Mouse (Mus musculus): ENCODE results near the gene Rnps1. TPM values are rescaled to one million over a fixed set of nuclear protein-coding genes. Genes with fewer than 3 reads are reported as not detected.

Rnps1 gene
- total RNA-seq, 1 experiment = 138 TPM

DNA sequence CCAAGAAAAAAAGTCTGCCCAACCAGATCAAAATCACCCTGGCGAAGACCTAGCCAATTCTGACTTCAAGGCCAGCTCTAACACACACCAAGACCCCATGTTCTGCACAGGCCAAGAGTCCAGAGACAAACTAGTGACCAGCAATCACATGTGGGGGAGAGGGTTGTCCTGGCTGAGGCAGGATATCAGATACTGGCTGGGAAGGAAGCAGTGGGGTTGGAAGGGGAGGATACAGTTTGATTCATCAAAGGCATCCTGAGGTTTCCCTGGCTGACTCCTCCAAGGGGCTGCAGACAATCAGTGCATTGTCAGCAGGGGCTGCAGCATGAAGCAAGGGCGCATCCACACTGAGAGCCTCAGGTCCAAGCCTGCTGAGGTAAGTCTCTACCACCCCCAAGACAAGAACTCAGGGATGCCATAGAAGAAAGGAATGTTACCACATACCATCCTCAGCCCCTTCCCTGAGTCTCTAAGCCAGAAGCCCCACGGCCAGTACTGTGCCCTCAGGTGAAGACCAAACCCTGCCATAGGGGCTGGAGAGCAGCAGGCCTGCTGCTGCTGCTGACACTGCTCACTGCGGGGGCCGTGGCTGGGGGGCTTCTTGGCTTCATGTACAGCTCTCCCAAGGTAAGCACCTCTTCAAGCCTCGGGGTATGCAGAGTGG is 59.4 kb downstream of the Rnps1 start, which contains the start of gene Bricd5:
Gene Bricd5 (plus strand): TSS at position 273 of the 664 bp plus-strand sequence.
- Histone ChIP-seq H3K4me3 (ENCODE audit: insufficient read depth in 1 of 2, low read depth in 1 of 2, low read length in 2 of 2, poor library complexity in 1 of 2, severe bottlenecking in 1 of 2) (no peak within 1 kb of the TSS), H3K27ac (ENCODE audit: insufficient read depth, low read depth, low read length, poor library complexity, severe bottlenecking) (no peak within 1 kb of the TSS), H3K9ac (ENCODE audit: insufficient read depth, low read depth, low read length, poor library complexity, severe bottlenecking) (no peak within 1 kb of the TSS)

GRCm38 (mm10) chr17:24474557-24474956 is 60.2 kb downstream of the Rnps1 start:
- H3K27ac ChIP-seq (ENCODE audit: insufficient read depth, low read depth, low read length, poor library complexity, severe bottlenecking) = no peak overlapping the region
- peaks cover 31% of the 10 kb centered on the region; the same call in 1 of the 2 replicates for H3K36me3 ChIP-seq (ENCODE audit: control insufficient read depth, insufficient read depth, low read length, poor library complexity, severe bottlenecking)
- H3K4me1 ChIP-seq (ENCODE audit: control insufficient read depth in 2 of 2, insufficient read depth in 2 of 2, low read length in 2 of 2, poor library complexity in 1 of 2) = peaks cover 0 to 9% of the 10 kb centered on the region in 2 experiments; a peak in 3 of 4 replicates
- no peak overlapping the region for H3K4me3 ChIP-seq (ENCODE audit: insufficient read depth in 1 of 2, low read depth in 1 of 2, low read length in 2 of 2, poor library complexity in 1 of 2, severe bottlenecking in 1 of 2)
- no peak for TF ChIP-seq CHD2 (IDR thresholded peaks at IDR 0.05; ENCODE audit: low read depth, low read length)
- TF ChIP-seq HCFC1 (IDR thresholded peaks at IDR 0.05; ENCODE audit: borderline replicate concordance, insufficient read depth, low read length) = no peak
- no peak for TF ChIP-seq ZC3H11A (IDR thresholded peaks at IDR 0.05; ENCODE audit: borderline replicate concordance, low read depth, low read length)
- H3K9me3 ChIP-seq (ENCODE audit: control insufficient read depth, insufficient read depth, low read depth, low read length) = no peaks in the 10 kb centered on the region
- DNase-seq (ENCODE audit: low read depth, low spot score) = no peak
- in situ Hi-C loops (cut with MboI; ENCODE audit: low sequenced_read_pairs in 2 of 2, unreplicated experiment in 2 of 2) = no loop called here
- H3K9ac ChIP-seq (ENCODE audit: insufficient read depth, low read depth, low read length, poor library complexity, severe bottlenecking) = no peak overlapping the region

More for the DNA sequence above, 59.4 kb downstream of the Rnps1 start, which contains the start of gene Bricd5:
- no peak for TF ChIP-seq CHD2 (IDR thresholded peaks at IDR 0.05; ENCODE audit: low read depth, low read length)
- TF ChIP-seq MAFK (IDR thresholded peaks at IDR 0.05; ENCODE audit: insufficient read depth, low read depth, low read length) = no peak
- no peak for TF ChIP-seq ZNF384 (IDR thresholded peaks at IDR 0.05; ENCODE audit: low read depth, low read length)
- TF ChIP-seq HCFC1 (IDR thresholded peaks at IDR 0.05; ENCODE audit: borderline replicate concordance, insufficient read depth, low read length) = no peak
- no peak for TF ChIP-seq ZC3H11A (IDR thresholded peaks at IDR 0.05; ENCODE audit: borderline replicate concordance, low read depth, low read length)
- H3K4me1 ChIP-seq (ENCODE audit: control insufficient read depth in 2 of 2, insufficient read depth in 2 of 2, low read length in 2 of 2, poor library complexity in 1 of 2) = peaks cover 0 to 9% of the 10 kb centered on the region in 2 experiments; a peak in 2 of 4 replicates
- no peaks in the 10 kb centered on the region for H3K9me3 ChIP-seq (ENCODE audit: control insufficient read depth, insufficient read depth, low read depth, low read length)
- peaks cover 31% of the 10 kb centered on the region; the same call in 1 of the 2 replicates for H3K36me3 ChIP-seq (ENCODE audit: control insufficient read depth, insufficient read depth, low read length, poor library complexity, severe bottlenecking)
- in situ Hi-C loops (cut with MboI; ENCODE audit: low sequenced_read_pairs in 2 of 2, unreplicated experiment in 2 of 2) = no loop called here
- no peak for DNase-seq (ENCODE audit: low read depth, low spot score)

Other genes starting within 250 kb of the Rnps1 start
- gene Atp6v0c, start 244.9 kb upstream of the Rnps1 start, total RNA-seq (2012; rRNA removed) = 129 and 159 TPM in 2 replicates
- 14.1 and 20.4 TPM in 2 replicates for gene Tbc1d24, start 209.0 kb upstream of the Rnps1 start, total RNA-seq (2012; rRNA removed)
- gene Ntn3, start 205.0 kb upstream of the Rnps1 start, total RNA-seq (2012; rRNA removed) = 2.7 and 4.1 TPM in 2 replicates
- gene Tedc2, start 193.7 kb upstream of the Rnps1 start, total RNA-seq (2012; rRNA removed) = 31.3 and 35.8 TPM in 2 replicates
- 143 and 239 TPM in 2 replicates for gene Ccnf, start 163.1 kb upstream of the Rnps1 start, total RNA-seq (2012; rRNA removed)
- gene Abca17, start 63.5 kb upstream of the Rnps1 start, total RNA-seq (2012; rRNA removed) = not detected in 2 replicates
- 10.8 and 11.5 TPM in 2 replicates for gene Abca3, start 62.6 kb upstream of the Rnps1 start, total RNA-seq (2012; rRNA removed)
- 38.0 and 42.9 TPM in 2 replicates for gene Eci1, start 12.1 kb downstream of the Rnps1 start, total RNA-seq (2012; rRNA removed)
- 1.2 and 1.8 TPM in 2 replicates for gene Dnase1l2, start 28.5 kb downstream of the Rnps1 start, total RNA-seq (2012; rRNA removed)
- 23.4 and 38.2 TPM in 2 replicates for gene E4f1, start 55.7 kb downstream of the Rnps1 start, total RNA-seq (2012; rRNA removed)
- 12.8 and 16.6 TPM in 2 replicates for gene Pgp, start 55.8 kb downstream of the Rnps1 start, total RNA-seq (2012; rRNA removed)
- gene Bricd5, start 59.3 kb downstream of the Rnps1 start, total RNA-seq (2012; rRNA removed) = 1.2 and 1.4 TPM in 2 replicates
- gene Mlst8, start 64.5 kb downstream of the Rnps1 start, total RNA-seq (2012; rRNA removed) = 24.2 and 32.8 TPM in 2 replicates
- gene Caskin1, start 74.0 kb downstream of the Rnps1 start, total RNA-seq (2012; rRNA removed) = 1.8 and 2.0 TPM in 2 replicates
- 149 and 228 TPM in 2 replicates for gene Traf7, start 113.4 kb downstream of the Rnps1 start, total RNA-seq (2012; rRNA removed)
- gene Rab26, start 119.6 kb downstream of the Rnps1 start, total RNA-seq (2012; rRNA removed) = 2.8 and 7.4 TPM in 2 replicates
- gene Pkd1, start 135.3 kb downstream of the Rnps1 start, total RNA-seq (2012; rRNA removed) = 27.8 and 35.9 TPM in 2 replicates
- gene Tsc2, start 218.1 kb downstream of the Rnps1 start, total RNA-seq (2012; rRNA removed) = 93.0 and 118 TPM in 2 replicates
- 39.4 and 43.0 TPM in 2 replicates for gene Nthl1, start 218.1 kb downstream of the Rnps1 start, total RNA-seq (2012; rRNA removed)
- 11.4 and 22.7 TPM in 2 replicates for gene Slc9a3r2, start 235.8 kb downstream of the Rnps1 start, total RNA-seq (2012; rRNA removed)
- gene Npw, start 243.9 kb downstream of the Rnps1 start, total RNA-seq (2012; rRNA removed) = 3.0 and 6.0 TPM in 2 replicates